Mouse (Mus musculus): Measurements from ENCODE around the gene Wscd1.

DNA sequence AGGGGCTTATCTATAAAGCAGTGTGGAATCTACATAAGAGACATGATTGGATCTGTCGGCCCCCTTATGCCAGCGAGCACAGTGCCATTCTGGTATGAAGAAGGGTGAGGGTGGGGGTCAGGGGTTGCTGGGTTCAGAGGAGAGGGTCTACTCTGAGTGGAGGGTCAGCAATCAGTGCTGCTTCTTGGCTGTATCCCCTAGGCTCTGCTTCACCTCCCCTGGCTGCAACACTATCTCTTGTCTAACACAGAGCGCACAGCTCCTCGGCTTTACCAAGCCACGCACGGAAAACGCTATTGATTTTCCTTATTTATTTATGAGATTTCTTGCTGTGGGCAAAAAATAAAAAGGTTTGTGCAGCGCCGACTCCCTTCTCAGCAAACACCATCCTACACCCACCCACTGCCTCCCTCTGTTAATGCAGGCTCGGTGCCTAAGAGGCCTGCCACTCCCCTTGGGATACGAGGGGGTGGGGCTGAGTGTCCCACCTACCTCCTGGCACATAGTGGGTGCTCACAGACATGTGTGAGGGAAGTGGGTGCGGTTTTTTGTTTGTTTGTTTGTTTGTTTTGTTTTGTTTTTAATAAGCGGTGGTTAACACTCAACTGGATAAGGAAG, 32.1 kb downstream of the Wscd1 start:
- TF ChIP-seq TAL1 (IDR thresholded peaks at IDR 0.05; ENCODE audit: low read length), result no peak
- TF ChIP-seq GATA1 (IDR thresholded peaks at IDR 0.05; ENCODE audit: low read length), result no peak
